Mouse (Mus musculus): ENCODE measurements around the gene Slit1.

The Slit1 gene

DNA sequence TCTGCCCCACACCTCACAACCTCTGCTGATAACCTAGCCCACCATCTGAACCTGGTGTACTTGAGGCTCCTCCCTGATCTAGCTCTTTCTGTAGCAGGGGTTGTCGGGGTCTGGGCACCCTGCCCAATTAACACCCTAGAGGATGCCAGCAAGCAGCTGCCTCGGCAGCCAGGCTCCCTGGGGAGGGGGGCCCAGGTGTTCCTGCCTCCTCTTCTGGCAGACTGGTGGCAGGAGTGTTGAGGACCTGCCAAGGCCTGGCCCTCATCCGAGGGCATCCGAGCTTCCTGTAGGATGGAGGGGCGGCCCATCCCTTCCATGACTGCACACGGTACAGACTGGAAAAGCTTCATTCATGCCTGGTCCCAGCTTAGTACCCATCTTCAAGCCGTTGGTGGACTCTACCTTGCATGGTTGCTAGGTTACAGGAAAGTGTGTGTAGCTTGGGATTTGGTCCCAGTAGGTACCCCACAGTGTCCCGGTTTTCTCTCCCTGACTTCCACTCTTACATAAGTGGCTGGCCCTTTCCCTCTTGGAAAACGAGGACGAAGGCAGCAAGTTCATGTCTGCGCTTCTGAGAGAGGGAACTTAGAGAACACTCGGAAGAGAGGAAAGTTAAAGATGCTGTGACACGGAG lies 57.9 kb downstream of the Slit1 start:
- no peak for DNase-seq

DNA sequence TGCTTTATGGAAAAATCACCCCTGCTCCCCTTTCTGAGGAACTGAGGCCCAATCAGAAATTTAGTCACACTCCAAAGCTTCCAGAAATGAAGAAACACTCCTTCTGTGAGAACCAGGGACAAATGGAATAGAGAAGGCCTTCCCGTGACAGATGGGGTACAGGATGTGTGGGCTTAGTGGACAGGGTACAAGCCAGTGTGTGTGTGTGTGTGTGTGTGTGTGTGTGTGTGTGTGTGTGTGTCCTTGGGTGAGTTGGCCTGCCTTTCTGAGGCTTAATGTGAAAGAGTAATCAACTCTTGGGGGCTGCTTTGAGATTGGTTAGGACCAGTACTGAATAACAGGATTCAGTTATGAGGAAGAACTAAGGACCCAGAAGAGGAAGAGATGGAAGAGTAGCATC lies 58.6 kb downstream of the Slit1 start:
- no peak for DNase-seq

DNA sequence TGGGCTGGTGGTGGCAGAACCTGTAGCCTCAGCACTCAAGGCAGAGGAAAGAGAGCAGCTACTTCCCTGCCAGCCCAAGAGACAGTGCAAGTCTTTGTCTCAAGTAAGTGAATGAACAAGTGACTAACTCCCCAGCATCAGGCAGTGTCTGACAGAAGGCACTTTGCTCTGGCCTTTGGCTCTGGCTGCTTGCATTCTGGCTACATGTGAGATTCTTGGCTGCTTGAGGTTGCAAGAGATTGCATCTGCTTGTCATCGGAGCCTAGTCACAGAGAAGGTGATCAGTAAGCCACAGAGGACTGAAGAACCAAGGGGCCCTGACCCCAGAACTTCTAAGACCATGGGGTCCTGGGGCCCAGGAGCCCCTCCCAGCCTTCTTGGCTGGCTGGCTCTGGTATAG lies 59.5 kb downstream of the Slit1 start:
- DNase-seq, result no peak

DNA sequence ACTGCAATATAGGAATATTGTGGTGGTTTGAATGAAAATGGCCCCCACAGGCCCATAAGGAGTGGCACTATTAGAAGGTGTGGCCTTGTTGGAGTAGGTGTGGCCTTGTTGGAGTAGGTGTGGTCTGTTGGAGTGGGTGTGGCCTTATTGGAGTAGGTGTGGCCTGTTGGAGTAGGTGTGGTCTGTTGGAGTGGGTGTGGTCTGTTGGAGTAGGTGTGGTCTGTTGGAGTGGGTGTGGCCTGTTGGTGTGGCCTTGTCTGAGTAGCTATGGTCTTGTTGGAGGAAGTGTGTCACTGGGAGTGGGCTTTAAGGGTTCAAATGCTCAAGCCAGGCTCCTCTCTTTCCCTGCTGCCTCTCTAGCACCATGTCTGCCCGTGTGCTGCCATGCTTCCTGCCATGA lies 63.2 kb downstream of the Slit1 start:
- DNase-seq, result no peak

DNA sequence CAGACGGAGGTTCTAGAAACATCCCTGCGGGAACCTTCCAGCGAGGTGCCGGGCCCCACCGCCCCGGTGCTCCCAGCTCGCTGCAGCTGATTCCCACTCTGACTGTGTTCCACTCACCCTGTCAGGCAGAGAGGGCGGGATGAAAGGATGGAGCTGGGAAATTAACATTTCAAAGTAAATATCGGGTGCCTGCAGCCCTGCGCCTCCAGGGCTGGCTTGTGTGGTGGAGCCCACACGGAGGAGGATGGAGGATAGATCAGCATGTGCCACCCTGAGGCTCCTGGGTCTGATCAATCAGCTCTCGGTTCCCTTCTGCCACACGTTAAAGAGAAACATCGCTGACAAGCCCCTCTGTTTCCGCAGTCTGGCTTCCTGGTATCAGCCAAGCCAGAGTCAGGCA lies 64.4 kb downstream of the Slit1 start:
- DNase-seq, result no peak

DNA sequence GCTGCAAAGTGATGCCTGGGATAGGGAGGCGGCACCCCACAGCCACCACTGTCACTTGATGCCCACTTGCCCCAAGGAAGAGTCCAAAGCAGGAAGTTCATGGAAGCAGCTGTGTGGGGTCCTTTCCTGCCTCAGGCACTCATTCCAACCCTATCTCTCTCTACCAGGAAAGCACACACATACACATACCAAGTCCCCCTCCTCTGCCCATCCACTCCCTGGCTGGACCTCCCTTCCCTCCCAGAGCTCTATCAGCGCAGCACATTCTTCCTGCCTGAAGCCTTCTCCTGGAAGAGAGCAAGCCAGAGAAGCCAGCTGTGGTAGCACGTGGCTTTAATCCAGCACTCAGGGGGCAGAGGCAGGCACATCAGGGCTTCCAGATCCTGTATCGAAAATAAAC lies 65.9 kb downstream of the Slit1 start:
- DNase-seq, result no peak

DNA sequence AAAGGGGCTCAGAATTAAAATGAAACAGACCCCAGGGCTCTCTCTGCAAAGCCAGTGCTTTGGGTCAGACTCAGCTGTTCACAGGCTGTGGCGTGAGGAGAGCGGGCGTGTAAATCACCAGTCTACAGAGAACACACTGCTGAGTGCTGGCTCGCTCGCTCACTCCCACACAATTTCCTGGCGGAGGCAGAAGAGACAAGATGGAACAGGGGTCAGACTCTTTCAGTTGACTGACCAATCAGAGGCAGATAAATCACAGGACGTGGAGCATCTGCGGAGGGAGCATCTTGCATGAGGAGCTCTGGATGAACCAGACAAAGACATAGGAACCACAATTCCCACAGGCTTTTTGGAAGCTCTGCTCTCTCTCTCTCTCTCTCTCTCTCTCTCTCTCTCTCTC lies 67.9 kb downstream of the Slit1 start:
- DNase-seq, result no peak

DNA sequence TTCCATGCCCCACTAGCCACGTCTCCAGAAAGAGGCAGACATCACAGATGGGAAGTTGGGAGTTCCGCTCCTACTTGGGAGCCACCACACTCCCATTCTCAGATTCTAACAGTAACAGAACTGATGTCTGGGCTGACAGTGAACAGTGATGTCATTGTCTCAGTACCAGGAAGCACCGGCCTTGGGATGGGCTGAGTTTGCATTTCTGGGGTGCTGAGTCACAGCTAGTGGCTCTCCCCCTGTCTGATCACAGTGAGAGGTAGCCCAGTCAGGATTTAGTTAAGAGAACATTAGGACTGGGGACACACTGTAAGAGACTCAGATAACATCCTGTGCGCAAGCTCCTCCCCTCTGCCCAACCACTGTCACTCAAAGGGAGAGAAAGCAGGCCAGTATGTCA lies 69.1 kb downstream of the Slit1 start:
- no peak for DNase-seq

DNA sequence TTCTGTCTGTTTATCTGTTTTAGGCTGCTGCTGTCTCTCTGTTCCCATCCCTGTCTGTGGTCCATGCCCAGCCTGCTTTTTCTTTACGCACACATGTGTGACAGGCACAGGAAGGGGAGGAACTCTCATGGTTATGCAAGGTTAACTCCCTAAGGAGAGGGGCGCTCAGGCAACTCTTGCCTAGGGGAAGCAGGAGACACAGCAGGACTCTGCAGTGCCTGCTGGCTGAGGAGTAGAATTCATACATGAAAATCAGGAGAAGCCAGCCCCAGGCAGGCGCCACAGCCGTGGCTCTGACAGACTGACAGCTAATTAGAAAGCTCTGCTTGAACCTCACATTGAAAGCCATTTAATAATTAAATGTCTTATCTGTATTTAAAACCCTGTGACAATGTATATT lies 70.6 kb downstream of the Slit1 start:
- no peak for DNase-seq

DNA sequence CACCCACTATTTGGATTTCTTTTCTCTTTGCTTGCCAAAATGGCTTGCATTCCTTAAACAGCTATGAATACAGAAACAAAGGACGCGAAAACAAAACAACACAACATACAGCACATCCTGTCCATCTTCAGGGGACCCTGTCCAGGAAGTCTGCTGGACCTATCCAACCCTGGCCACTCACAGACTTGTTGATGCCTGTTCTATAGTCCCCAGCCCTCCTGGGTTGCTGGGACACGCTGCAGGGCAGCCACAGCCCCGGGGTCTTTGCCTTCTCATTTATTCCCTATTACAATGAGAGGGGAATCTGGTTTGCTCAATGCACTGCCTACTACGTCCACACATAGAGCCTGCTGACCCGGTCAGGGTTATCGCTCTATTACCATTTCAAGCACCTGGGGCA lies 72.5 kb downstream of the Slit1 start:
- DNase-seq, result no peak

DNA sequence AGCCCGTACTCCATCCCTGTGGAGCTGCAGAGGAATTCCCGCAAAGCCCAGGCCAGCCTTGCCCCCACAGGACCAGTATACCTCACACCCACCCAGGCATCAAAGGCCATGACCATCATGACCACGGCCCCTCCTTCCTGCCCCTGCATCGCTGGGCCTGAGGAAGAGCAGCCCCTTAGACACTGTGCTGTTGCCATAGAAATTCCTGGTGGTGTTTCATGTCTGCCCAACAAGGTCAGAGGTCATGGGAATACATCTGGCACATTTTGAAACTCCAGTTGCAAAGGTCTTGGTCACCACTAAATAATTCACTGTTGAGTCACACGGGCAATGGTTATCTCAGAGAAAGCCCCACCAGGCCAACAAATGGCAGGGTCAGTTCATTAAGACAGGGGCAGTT lies 73.0 kb downstream of the Slit1 start:
- no peak for DNase-seq

DNA sequence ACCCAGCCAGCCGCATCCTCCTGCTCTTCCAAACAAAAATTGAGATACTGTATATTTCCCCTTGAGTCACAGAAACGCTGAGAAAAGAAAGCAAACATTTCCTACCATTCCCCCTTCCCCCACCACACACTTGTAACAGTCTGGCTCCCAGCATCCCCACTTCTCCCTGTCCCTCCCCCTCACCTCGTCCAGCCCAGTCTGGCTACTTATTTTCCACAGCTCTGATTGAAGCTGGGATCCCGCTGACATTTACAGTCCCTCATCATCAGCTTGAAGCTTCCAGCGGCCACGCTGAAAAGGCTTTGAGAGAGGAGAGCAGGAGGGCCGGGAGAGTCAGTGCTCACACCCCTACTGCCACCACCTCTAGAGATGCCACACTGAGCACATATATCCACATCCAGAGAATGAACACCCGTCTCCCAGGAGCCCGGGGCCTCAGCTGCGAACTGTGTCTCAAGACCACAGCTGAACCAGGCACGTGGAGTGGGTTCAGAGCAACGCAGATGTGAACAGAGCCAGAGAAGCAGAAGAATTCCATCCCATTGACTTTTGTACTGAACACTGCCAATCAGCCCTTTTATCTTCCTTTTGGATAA lies 73.6 kb downstream of the Slit1 start:
- DNase-seq, result no peak

DNA sequence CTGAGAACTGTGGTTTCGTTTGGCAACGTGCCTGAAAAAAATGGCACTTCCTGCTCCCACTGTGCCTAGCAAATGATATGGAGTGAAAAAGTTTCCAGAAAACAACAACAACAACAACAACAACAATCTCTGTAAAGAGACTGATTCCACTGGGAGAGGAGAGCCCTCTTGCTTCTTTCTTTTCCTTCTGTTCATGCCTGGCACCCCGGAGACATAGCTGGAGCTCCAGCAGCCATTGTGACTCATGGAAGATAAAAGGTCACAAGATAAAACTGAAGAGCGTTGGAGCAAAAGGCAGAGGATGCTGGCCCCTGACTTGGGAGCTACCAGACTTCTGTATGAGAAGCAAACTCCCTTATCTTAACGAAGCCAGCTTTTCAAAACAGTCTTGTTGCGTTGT lies 75.9 kb downstream of the Slit1 start:
- DNase-seq, result no peak

DNA sequence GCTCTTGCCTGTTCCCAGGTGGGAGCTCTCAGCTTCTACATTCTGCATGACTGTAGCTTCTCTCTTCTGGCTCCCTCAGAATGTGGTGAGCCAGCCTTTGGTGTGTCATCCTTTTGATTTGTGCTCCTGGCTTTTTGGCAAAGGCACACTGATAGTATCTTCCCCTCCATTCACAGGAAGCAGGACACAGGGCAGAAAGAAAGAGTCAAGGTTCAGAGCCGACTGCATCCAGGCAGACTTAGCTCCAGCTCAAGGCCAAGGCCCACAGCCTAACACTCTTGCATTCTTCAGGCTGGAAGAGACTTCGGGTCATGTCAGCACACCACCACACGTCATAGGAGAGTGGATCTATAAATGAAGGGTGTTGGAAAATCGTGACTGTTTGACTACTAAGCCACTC lies 77.5 kb downstream of the Slit1 start:
- no peak for DNase-seq

DNA sequence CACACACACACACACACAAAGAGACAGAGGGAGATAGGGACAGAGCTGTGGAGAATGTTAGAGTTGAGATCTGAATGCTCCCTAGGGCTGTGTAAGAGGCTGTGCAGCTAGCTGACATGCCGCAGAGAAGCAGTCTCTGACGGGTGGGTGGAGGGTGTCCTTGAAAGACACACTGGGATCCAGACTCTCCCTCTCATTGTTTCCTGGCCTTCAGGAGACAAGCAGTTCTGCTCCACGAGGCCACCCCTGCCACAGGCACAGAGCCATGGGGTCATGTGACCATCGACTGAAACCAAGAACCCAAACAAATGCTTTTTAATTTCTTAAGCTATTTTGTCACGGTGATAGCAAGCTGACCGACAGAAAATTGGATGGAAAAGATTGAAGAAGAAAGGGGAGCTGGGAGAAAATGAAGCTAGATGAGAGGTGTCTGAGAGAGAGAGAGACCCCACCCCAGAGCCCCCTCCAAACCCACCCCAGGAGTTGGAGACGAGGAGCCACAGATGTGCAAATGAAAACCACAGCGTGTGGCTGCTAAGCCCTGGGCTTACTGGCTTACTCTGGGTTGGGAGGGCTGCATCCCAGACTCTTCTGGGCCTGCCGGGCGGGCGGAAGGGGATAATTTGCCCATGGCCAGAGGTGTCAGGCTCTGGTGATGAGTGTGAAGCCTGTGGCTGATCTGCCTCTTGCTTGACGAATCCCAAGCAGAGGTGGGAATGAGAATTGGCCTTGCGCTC lies 79.8 kb downstream of the Slit1 start:
- no peak for DNase-seq

DNA sequence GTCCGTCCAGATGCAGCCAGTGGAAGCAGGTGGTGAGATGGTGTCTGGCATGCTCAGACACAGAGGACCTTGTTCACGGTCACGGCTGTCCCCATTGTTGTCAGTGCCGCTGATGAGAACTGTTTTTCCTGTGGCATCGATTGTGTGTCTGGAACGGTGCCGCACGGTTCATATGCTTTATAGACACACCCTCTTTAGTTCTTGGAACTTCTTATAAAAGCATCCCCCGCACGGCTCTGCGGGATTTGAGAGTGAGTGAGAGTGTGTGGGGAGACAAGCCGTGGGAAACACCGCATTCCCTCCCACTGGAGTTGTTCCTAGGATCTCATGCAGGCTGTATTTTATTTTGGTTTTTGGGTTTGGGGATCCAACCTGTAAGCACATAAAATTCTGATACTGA lies 82.0 kb downstream of the Slit1 start:
- DNase-seq, result no peak

DNA sequence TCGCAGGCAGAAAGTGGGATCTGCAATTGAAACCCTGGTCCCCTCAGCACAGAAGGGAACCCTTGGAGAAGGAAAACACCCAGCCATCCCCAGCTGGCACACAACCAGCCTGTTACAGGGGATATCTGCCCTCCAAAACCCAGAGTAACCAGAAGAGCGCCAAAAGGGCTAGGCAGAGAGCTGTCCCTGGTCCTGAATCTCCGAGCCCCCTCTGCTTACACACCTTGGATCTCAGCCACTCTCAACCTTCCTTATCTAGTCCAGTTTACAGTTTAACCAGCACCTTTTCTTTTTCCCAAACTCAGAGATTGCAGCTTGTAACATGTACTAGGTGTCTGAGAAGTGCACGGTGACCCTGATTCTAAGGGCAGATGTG lies 82.5 kb downstream of the Slit1 start:
- DNase-seq, result no peak

DNA sequence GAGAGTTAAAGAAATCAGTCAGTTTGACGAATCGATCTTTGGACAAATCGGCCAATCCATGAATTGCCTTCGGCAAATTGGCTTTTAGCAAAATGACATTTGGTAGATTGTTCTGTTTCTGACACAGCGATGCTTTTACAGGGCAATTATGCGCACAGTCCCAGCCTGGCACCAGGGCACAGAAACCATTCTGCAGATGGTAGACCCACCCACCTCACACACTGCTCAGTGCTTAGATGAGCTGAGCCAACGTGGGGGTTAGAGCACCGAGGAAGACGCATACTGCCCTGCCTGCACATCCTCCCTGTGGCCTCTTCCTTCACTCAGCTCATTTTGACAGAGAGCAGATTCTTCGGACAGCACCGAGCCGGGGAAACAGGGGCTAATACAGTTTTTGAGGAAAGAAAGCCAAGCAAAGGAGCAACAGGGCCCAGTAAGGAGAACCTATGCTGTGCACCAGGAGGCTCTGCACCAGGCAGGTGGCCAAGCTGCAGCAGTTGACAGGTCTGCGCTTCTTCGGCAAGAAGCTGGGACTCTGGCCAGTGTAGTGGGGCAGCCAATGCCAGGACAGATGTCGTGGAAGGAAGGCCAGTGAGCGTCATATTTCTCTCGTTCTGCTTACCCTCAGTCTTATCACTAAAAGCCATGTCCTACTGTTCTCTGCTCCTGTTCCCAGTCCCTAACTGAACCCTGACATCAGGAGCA lies 83.0 kb downstream of the Slit1 start:
- DNase-seq, result no peak

DNA sequence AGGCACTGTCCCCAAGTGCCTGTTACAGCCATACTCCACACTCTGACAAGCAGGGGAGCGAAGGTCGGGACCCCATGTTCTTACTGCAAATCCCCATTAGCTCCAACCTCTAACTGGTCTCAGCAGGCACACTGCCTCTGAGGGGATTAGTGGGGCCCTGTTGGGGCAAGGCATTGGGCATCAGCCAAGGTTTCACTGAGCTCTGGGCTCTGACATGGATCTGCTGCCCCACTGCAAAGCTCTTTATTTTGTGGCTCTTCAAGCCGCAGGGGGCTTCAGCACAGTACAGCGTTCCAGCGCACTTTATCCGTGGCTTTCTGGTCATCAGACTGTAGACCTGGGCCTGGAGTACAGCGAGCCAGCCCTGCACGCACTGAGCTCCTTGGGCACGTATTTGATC lies 86.0 kb downstream of the Slit1 start:
- DNase-seq, result no peak

DNA sequence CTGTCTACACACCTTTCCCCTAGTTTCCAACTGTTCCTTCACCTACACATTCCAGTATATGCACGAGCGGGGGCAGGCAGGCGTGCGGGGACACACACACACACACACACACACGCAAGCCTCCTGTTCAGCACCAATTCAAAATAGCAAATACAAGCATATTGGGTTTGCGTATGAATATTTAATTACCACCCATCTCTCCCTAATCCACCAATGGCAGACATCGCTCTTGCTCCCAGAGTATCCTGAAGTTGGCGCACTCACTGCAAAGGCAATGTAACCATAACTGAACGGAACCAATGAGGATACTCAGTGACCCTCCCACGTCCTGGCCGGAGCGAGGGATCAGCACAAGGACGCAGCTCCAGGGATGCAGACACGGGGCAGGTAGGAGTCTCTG lies 86.8 kb downstream of the Slit1 start:
- DNase-seq, result no peak

DNA sequence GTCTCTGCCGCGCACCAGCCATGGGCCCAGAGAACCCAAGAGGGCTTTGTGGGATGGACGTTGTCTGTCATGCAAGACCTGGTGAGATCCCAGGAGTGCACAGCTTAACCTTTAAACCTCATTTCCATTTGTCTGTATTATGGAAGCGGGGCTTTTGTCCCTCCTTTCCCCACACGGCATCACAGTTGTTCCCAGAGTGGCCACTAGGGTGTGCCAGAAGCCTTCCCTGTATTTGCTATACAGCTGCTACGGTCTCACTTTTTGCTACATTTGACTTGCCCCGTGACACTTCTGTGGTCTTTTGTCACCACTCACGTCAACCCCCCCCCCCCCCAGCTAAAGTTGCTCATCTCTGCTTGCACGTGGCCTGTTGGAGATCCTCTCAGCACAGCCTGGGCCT lies 87.5 kb downstream of the Slit1 start:
- DNase-seq, result peak in 1 of 2 experiments; percentile 56

DNA sequence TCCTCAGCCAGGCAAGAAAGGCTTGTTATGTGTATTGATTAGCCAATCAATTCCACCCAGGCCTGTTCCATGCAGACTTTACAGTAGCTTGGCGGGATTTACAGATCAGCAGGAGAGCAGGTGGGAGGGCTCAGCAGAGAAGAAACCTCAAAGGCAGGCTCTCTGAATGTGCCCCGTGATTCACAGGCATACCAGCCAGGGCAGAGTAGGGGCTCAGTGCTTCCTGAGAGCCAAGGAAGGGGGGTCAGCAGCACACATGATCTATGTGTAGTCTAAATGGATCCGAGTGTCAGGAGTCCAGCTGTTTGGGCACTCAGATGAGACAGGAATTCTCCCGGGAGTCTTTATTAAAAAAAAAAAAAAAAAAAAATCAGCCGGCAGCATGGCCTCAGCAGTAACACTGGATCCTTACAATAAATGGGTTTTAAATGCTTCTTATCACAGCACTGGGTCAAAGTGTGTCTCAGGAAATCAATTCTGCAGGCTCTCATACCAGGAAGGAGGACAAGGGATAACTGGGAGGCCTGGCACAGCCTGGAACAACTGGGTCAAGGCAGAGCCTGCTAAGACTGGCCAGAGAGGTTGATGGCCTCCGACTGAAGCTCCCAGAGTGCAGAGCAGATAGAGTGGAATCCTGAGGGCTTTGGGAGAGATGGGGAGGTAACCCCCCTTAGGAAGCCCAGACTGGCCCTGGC lies 88.2 kb downstream of the Slit1 start:
- DNase-seq, result no peak

DNA sequence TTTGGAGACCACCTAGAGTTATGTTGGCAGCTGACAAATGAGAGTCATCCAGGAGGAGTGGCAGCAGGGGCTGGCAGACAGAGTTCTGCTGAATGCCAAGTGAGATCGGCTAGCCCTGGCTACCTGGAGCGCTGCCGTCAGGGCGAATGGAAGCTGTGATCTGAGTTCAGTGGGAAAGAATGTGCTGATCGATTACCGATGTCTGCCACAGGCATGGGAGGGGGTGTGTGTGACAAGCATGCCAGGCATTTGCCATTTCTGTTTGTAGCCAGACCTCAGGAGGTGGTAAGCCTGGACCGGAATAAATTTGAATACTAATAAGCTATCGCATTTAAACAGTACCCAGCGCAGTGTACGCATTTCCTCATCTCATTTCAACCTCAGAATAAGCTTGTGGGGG lies 91.5 kb downstream of the Slit1 start:
- DNase-seq, result no peak

DNA sequence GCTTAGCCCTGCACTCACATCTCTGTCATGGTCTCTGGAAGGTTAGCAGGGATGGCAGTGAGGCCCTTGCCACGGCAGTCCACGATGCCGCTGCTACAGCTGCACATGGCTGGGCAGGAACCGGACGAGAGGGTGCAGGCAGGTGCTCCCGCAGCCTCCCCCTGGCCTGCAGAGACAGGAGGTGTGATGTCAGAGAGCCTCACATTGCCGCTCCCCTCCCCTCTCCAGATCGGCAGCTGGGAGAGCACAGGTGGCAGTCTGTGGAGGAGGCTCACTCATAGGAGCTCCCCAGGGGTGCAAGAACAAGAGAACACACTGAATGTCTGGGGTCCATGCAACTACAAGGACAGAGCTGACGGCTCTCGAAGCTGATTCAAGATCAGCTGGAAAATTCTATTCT lies 94.1 kb downstream of the Slit1 start:
- no peak for DNase-seq

Data from kidney, adult 8-10 months (tissue).